Mouse (Mus musculus): Measurements from ENCODE around the gene Nedd9.

GRCm38 (mm10) chr13:41405009-41405408 lies 82.2 kb downstream of the Nedd9 start:
- TF ChIP-seq ETS1 (conservative IDR thresholded peaks at IDR 0.05; ENCODE audit: low read depth, low read length) = no peak
- no peak for TF ChIP-seq ZNF384 (IDR thresholded peaks at IDR 0.05; ENCODE audit: low read depth, low read length)
- TF ChIP-seq CTCF (conservative IDR thresholded peaks at IDR 0.05 in 1 of 2, IDR thresholded peaks at IDR 0.05 in 1 of 2; ENCODE audit: low read depth in 2 of 2, low read length in 2 of 2) = no peak
- TF ChIP-seq ZC3H11A (IDR thresholded peaks at IDR 0.05; ENCODE audit: low read depth, low read length) = no peak
- TF ChIP-seq PAX5 (IDR thresholded peaks at IDR 0.05; ENCODE audit: low read length) = no peak
